Mouse (Mus musculus): ENCODE data around the gene Ly6g5c. TPM values are rescaled to one million over a fixed set of nuclear protein-coding genes. Genes with fewer than 3 reads are reported as not detected.

Gene Ly6g5c
- total RNA-seq, 2 experiments from 2014 or later = not detected

- Histone ChIP-seq H3K27ac (no peak overlapping the region), H3K4me3 (no peak overlapping the region)
- no peak for DNase-seq (ENCODE audit: extremely low spot score in 1 of 2, low spot score in 2 of 2)
- TF ChIP-seq CTCF (IDR thresholded peaks at IDR 0.05) = no peak
- intact Hi-C loops (cut with DNase I) = no loop called here
Measured at GRCm38 (mm10) chr17:35153931-35154330, 45.9 kb downstream of the Ly6g5c start.

- no peak overlapping the region for H3K4me3 ChIP-seq
- no peak overlapping the region for H3K27ac ChIP-seq
- no peak for DNase-seq (ENCODE audit: extremely low spot score in 1 of 2, low spot score in 2 of 2)
- no peak for TF ChIP-seq CTCF (IDR thresholded peaks at IDR 0.05)
- intact Hi-C loops (cut with DNase I) = no loop called here
Measured at GRCm38 (mm10) chr17:35154616-35155015, 46.5 kb downstream of the Ly6g5c start.

GRCm38 (mm10) chr17:35155451-35155850 is 47.4 kb downstream of the Ly6g5c start:
- Histone ChIP-seq H3K27ac (no peak overlapping the region), H3K4me3 (no peak overlapping the region)
- no peak for TF ChIP-seq CTCF (IDR thresholded peaks at IDR 0.05)
- DNase-seq (ENCODE audit: extremely low spot score in 1 of 2, low spot score in 2 of 2) = no peak
- intact Hi-C loops (cut with DNase I) = no loop called here

GRCm38 (mm10) chr17:35156461-35157200 is 48.6 kb downstream of the Ly6g5c start:
- TF ChIP-seq CTCF (IDR thresholded peaks at IDR 0.05) = no peak
- DNase-seq (ENCODE audit: extremely low spot score in 1 of 2, low spot score in 2 of 2) = no peak
- intact Hi-C loops (cut with DNase I) = no loop called here
- Histone ChIP-seq H3K27ac (no peak overlapping the region), H3K4me3 (no peak overlapping the region)

GRCm38 (mm10) chr17:35157254-35157653 is 49.2 kb downstream of the Ly6g5c start:
- no peak for DNase-seq (ENCODE audit: extremely low spot score in 1 of 2, low spot score in 2 of 2)
- intact Hi-C loops (cut with DNase I) = no loop called here
- TF ChIP-seq CTCF (IDR thresholded peaks at IDR 0.05) = no peak
- Histone ChIP-seq H3K4me3 (no peak overlapping the region), H3K27ac (no peak overlapping the region)

GRCm38 (mm10) chr17:35157661-35158175 is 49.6 kb downstream of the Ly6g5c start:
- intact Hi-C loops (cut with DNase I) = no loop called here
- Histone ChIP-seq H3K4me3 (no peak overlapping the region), H3K27ac (no peak overlapping the region)
- TF ChIP-seq CTCF (IDR thresholded peaks at IDR 0.05) = no peak
- DNase-seq (ENCODE audit: extremely low spot score in 1 of 2, low spot score in 2 of 2) = no peak

GRCm38 (mm10) chr17:35158850-35159593 is 50.9 kb downstream of the Ly6g5c start:
- DNase-seq (ENCODE audit: extremely low spot score in 1 of 2, low spot score in 2 of 2) = no peak
- Histone ChIP-seq H3K4me3 (no peak overlapping the region), H3K27ac (no peak overlapping the region)
- intact Hi-C loops (cut with DNase I) = no loop called here
- TF ChIP-seq CTCF (IDR thresholded peaks at IDR 0.05) = no peak

GRCm38 (mm10) chr17:35159638-35160037 is 51.6 kb downstream of the Ly6g5c start:
- H3K4me3 ChIP-seq = no peak overlapping the region
- H3K27ac ChIP-seq = no peak overlapping the region
- no peak for DNase-seq (ENCODE audit: extremely low spot score in 1 of 2, low spot score in 2 of 2)
- intact Hi-C loops (cut with DNase I) = no loop called here
- no peak for TF ChIP-seq CTCF (IDR thresholded peaks at IDR 0.05)

- intact Hi-C loops (cut with DNase I) = no loop called here
- no peak for TF ChIP-seq CTCF (IDR thresholded peaks at IDR 0.05)
- no peak overlapping the region for H3K4me3 ChIP-seq
- H3K27ac ChIP-seq = no peak overlapping the region
- DNase-seq (ENCODE audit: extremely low spot score in 1 of 2, low spot score in 2 of 2) = no peak
Measured at GRCm38 (mm10) chr17:35161421-35161820, 53.3 kb downstream of the Ly6g5c start.

Other genes starting within 250 kb of the Ly6g5c start
- gene Cfb, start 245.8 kb upstream of the Ly6g5c start, total RNA-seq (2021) = under 1 TPM in 1 of 2 experiments, not detected in 1; 0.14 TPM
- 1 to 10 TPM; 6.5 to 7.4 TPM for gene Zbtb12, start 228.8 kb upstream of the Ly6g5c start, total RNA-seq (2021)
- not detected for gene Gm20547, start 226.2 kb upstream of the Ly6g5c start, total RNA-seq (2021)
- gene C2, start 210.0 kb upstream of the Ly6g5c start, total RNA-seq (2021) = 1 to 10 TPM; 2.1 to 2.2 TPM
- gene Ehmt2, start 209.8 kb upstream of the Ly6g5c start, total RNA-seq (2021) = 100 to 1,000 TPM; 175 to 184 TPM
- under 1 TPM; 0.45 to 0.79 TPM for gene Slc44a4, start 193.8 kb upstream of the Ly6g5c start, total RNA-seq (2021)
- gene Neu1, start 177.0 kb upstream of the Ly6g5c start, total RNA-seq (2021) = 10 to 100 TPM; 41.6 to 47.3 TPM
- gene Hspa1b, start 149.0 kb upstream of the Ly6g5c start, total RNA-seq (2021) = 10 to 100 TPM; 18.8 to 22.1 TPM
- gene Gm20481, start 138.4 kb upstream of the Ly6g5c start, total RNA-seq (2021) = not detected
- gene Hspa1a, start 136.1 kb upstream of the Ly6g5c start, total RNA-seq (2021) = 10 to 100 TPM; 14.5 to 17.2 TPM
- gene Hspa1l, start 135.6 kb upstream of the Ly6g5c start, total RNA-seq (2021) = under 1 TPM; 0.34 to 0.42 TPM
- gene Lsm2, start 126.4 kb upstream of the Ly6g5c start, total RNA-seq (2021) = 10 to 100 TPM; 15.8 to 18.4 TPM
- gene Vars, start 107.3 kb upstream of the Ly6g5c start, total RNA-seq (2021) = 10 to 100 TPM; 44.1 to 46.6 TPM
- under 1 TPM; 0.40 to 0.43 TPM for gene Vwa7, start 91.7 kb upstream of the Ly6g5c start, total RNA-seq (2021)
- gene Sapcd1, start 80.3 kb upstream of the Ly6g5c start, total RNA-seq (2021) = under 1 TPM in 1 of 2 experiments, not detected in 1; 0.59 TPM
- under 1 TPM; 0.27 to 0.56 TPM for gene Msh5, start 61.5 kb upstream of the Ly6g5c start, total RNA-seq (2021)
- 1 to 10 TPM; 7.4 to 8.3 TPM for gene Clic1, start 58.3 kb upstream of the Ly6g5c start, total RNA-seq (2021)
- gene Ddah2, start 49.2 kb upstream of the Ly6g5c start, total RNA-seq (2021) = 10 to 100 TPM; 10.1 to 11.0 TPM
- gene Ly6g6c, start 42.9 kb upstream of the Ly6g5c start, total RNA-seq (2021) = not detected
- gene Mpig6b, start 42.1 kb upstream of the Ly6g5c start, total RNA-seq (2021) = not detected
- gene Ly6g6e, start 31.4 kb upstream of the Ly6g5c start, total RNA-seq (2021) = 1 to 10 TPM; 2.1 to 3.6 TPM
- 1 to 10 TPM in 1 of 2 experiments, under 1 TPM in 1; 0.70 to 1.1 TPM for gene Ly6g6d, start 30.2 kb upstream of the Ly6g5c start, total RNA-seq (2021)
- gene Ly6g6f, start 22.7 kb upstream of the Ly6g5c start, total RNA-seq (2021) = under 1 TPM in 1 of 2 experiments, not detected in 1; 0.29 TPM
- gene Abhd16a, start 19.0 kb upstream of the Ly6g5c start, total RNA-seq (2021) = 100 to 1,000 TPM; 109 to 117 TPM
- under 1 TPM; 0.79 TPM for gene Ly6g5b, start 7.1 kb downstream of the Ly6g5c start, total RNA-seq (2021)
- 10 to 100 TPM; 14.8 to 15.0 TPM for gene Gpank1, start 13.2 kb downstream of the Ly6g5c start, total RNA-seq (2021)
- gene Csnk2b, start 13.8 kb downstream of the Ly6g5c start, total RNA-seq (2021) = 100 to 1,000 TPM; 177 to 187 TPM
- 10 to 100 TPM; 27.0 to 28.5 TPM for gene D17H6S53E, start 18.1 kb downstream of the Ly6g5c start, total RNA-seq (2021)
- gene Apom, start 23.8 kb downstream of the Ly6g5c start, total RNA-seq (2021) = not detected
- gene Bag6, start 26.9 kb downstream of the Ly6g5c start, total RNA-seq (2021) = 100 to 1,000 TPM; 304 to 307 TPM
- gene Prrc2a, start 56.6 kb downstream of the Ly6g5c start, total RNA-seq (2021) = 100 to 1,000 TPM; 285 to 321 TPM
- gene Aif1, start 67.8 kb downstream of the Ly6g5c start, total RNA-seq (2021) = 10 to 100 TPM in 1 of 2 experiments, 1 to 10 TPM in 1; 8.0 to 14.4 TPM
- gene Lst1, start 80.2 kb downstream of the Ly6g5c start, total RNA-seq (2021) = 1 to 10 TPM; 6.4 to 7.4 TPM
- under 1 TPM; 0.79 to 0.86 TPM for gene Ltb, start 86.2 kb downstream of the Ly6g5c start, total RNA-seq (2021)
- not detected for gene Tnf, start 93.7 kb downstream of the Ly6g5c start, total RNA-seq (2021)
- under 1 TPM; 0.41 to 0.65 TPM for gene Lta, start 97.1 kb downstream of the Ly6g5c start, total RNA-seq (2021)
- not detected for gene Gm16181, start 112.6 kb downstream of the Ly6g5c start, total RNA-seq (2021)
- gene Atp6v1g2, start 125.4 kb downstream of the Ly6g5c start, total RNA-seq (2021) = 100 to 1,000 TPM; 549 to 569 TPM
- gene Nfkbil1, start 127.5 kb downstream of the Ly6g5c start, total RNA-seq (2021) = 10 to 100 TPM; 13.0 to 16.1 TPM
- 100 to 1,000 TPM; 215 TPM for gene Ddx39b, start 133.5 kb downstream of the Ly6g5c start, total RNA-seq (2021)
- 10 to 100 TPM; 20.3 to 25.3 TPM for gene H2-D1, start 154.5 kb downstream of the Ly6g5c start, total RNA-seq (2021)
- under 1 TPM in 1 of 2 experiments, not detected in 1; 0.79 TPM for gene H2-Q1, start 212.1 kb downstream of the Ly6g5c start, total RNA-seq (2021)
- 1 to 10 TPM in 1 of 2 experiments, under 1 TPM in 1; 0.54 to 1.1 TPM for gene H2-Q2, start 234.0 kb downstream of the Ly6g5c start, total RNA-seq (2021)

All from left cerebral cortex, adult 2 months (tissue).